ENCODE assay signal across 13 mouse cellular contexts in the genomic region with DNA sequence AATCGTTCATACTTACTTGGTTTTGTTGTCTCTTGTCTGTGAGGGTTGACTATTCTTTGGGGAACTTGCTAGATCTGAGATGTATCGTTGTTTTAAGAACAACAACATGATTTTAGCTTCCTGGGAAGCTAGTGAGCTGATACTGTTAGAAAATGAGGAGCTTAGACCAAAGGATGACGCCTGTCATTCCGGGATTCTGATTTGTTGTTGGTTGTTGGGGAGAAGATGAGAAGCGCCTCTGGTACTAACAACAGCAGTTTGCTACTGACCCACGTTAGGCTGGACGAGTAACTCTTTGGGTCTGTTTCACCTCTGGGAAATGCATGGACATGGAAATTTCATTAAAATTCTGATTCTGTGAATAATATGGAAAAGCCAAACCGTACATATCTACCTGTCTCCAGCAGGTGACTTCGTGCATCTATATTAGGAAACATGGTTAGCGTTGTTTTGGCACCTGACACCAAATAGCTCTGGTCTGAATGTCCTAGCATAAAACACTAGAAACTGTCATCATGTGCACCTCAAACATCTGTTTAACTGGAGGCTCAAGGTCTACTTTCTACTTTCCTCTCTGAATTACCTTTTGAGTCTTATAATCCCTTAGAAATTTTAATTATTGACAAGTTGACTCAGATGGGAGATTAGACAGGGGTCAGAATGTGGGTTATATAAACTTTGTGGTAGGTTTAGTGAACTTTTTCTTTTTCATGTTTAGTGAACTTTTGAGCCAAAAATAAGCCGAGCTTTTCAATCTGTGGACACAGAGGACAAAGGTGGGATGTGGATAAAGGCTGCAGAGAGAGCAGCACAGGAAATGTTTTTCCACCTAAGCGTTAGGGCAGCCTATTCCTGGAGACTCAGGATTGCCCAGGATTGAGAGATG. TPM values are rescaled to one million over a fixed set of nuclear protein-coding genes. Genes with fewer than 3 reads are reported as not detected.
DNase-seq lines count a peak whose midpoint lies in the region; ATAC-seq and TF ChIP-seq lines count a peak whose summit lies in the region.
"Had no signal": no experiment of that assay in that cellular context is flagged by ENCODE, and none has a peak within 500 bp of the region (broad histone marks: within the 10 kb centered on the region; RNA-seq: fewer than 3 reads in every experiment).

No protein-coding gene starts in this region.

- no peak overlapping the region for H3K4me3 ChIP-seq in kidney, postnatal 0 days (replicated peaks; ENCODE audit: low read depth, low read length)
- peak overlapping the region; percentile 48 for H3K4me3 ChIP-seq in forebrain, embryonic 15.5 days
- peak overlapping the region; percentile 87 for H3K4me3 ChIP-seq in hindbrain, embryonic 14.5 days (replicated peaks; ENCODE audit: low read length)
- no peak overlapping the region; the same call in 1 of the 2 replicates for H3K4me3 ChIP-seq in neural tube, embryonic 12.5 days
- H3K4me3 ChIP-seq: intestine, embryonic 15.5 days; liver, embryonic 13.5 days had no signal

- no peak for DNase-seq in kidney, postnatal 0 days (ENCODE audit: low spot score)
- no peak for DNase-seq in kidney, postnatal 10 days
- DNase-seq in hindbrain, embryonic 14.5 days (ENCODE audit: low spot score) = no peak
- DNase-seq in thymus, adult 18-20 months = no peak
- no peak for DNase-seq in ovary, postnatal 10 days (ENCODE audit: low spot score)
- DNase-seq: adrenal gland, postnatal 25 days; liver, embryonic 13.5 days; thymus, adult 2 months had no signal

- WGBS in kidney, postnatal 0 days = 79% methylated on average over 12 of the region's 12 CpGs
- 77% methylated on average over 12 of the region's 12 CpGs for whole genome bisulfite sequencing in forebrain, embryonic 15.5 days
- whole genome bisulfite sequencing in hindbrain, embryonic 14.5 days = 75% methylated on average over 12 of the region's 12 CpGs
- WGBS in neural tube, embryonic 12.5 days = 84% methylated on average over 12 of the region's 12 CpGs

- no peaks in the 10 kb centered on the region for H3K4me1 ChIP-seq in kidney, postnatal 0 days (replicated peaks; ENCODE audit: insufficient read depth, low read length)
- peaks cover 63% of the 10 kb centered on the region for H3K4me1 ChIP-seq in forebrain, embryonic 15.5 days
- H3K4me1 ChIP-seq in hindbrain, embryonic 14.5 days (replicated peaks; ENCODE audit: control insufficient read depth, insufficient read depth, low read length) = peaks cover 33% of the 10 kb centered on the region
- peaks cover 23% of the 10 kb centered on the region for H3K4me1 ChIP-seq in neural tube, embryonic 12.5 days
- H3K4me1 ChIP-seq: liver, embryonic 13.5 days had no signal

- H3K4me2 ChIP-seq in kidney, postnatal 0 days (ENCODE audit: low read length) = peak overlapping the region; percentile 47; the same call in 1 of the 2 replicates
- H3K4me2 ChIP-seq in forebrain, embryonic 15.5 days (replicated peaks) = peak overlapping the region; percentile 58
- peak overlapping the region; percentile 65 for H3K4me2 ChIP-seq in hindbrain, embryonic 14.5 days (replicated peaks)
- H3K4me2 ChIP-seq in neural tube, embryonic 12.5 days (replicated peaks) = peak overlapping the region; percentile 55
- H3K4me2 ChIP-seq: intestine, embryonic 15.5 days; liver, embryonic 13.5 days had no signal

- no peak for ATAC-seq in kidney, postnatal 0 days (replicated peaks; ENCODE audit: low FRiP score, low read depth)
- no peak for ATAC-seq in forebrain, embryonic 15.5 days (replicated peaks)
- no peak for ATAC-seq in hindbrain, embryonic 14.5 days (ENCODE audit: low FRiP score)
- ATAC-seq in neural tube, embryonic 12.5 days (ENCODE audit: low FRiP score, low read depth) = no peak
- ATAC-seq: CD4-positive, CD25-positive, alpha-beta regulatory T cell, adult 4 months; intestine, embryonic 15.5 days; lung, postnatal 0 days had no signal

- H3K27me3 ChIP-seq in kidney, postnatal 0 days (ENCODE audit: insufficient read depth, low read length) = no peaks in the 10 kb centered on the region
- H3K27me3 ChIP-seq in forebrain, embryonic 15.5 days = no peaks in the 10 kb centered on the region
- H3K27me3 ChIP-seq in hindbrain, embryonic 14.5 days (ENCODE audit: control insufficient read depth, insufficient read depth, low read length) = no peaks in the 10 kb centered on the region
- H3K27me3 ChIP-seq in neural tube, embryonic 12.5 days (replicated peaks) = no peaks in the 10 kb centered on the region; the same call in 1 of the 2 replicates

- no peak overlapping the region for H3K9ac ChIP-seq in kidney, postnatal 0 days (ENCODE audit: low read depth, low read length)
- H3K9ac ChIP-seq in forebrain, embryonic 15.5 days (replicated peaks) = peak overlapping the region; percentile 43; the same call in 1 of the 2 replicates
- peak overlapping the region; percentile 60 for H3K9ac ChIP-seq in hindbrain, embryonic 14.5 days
- no peak overlapping the region for H3K9ac ChIP-seq in neural tube, embryonic 12.5 days
- H3K9ac ChIP-seq: intestine, embryonic 15.5 days; liver, embryonic 13.5 days had no signal

- H3K9me3 ChIP-seq in kidney, postnatal 0 days (replicated peaks; ENCODE audit: low read length) = no peaks in the 10 kb centered on the region
- no peaks in the 10 kb centered on the region for H3K9me3 ChIP-seq in forebrain, embryonic 15.5 days
- no peaks in the 10 kb centered on the region for H3K9me3 ChIP-seq in hindbrain, embryonic 14.5 days (ENCODE audit: control insufficient read depth, low read length)
- H3K9me3 ChIP-seq in neural tube, embryonic 12.5 days = no peaks in the 10 kb centered on the region
- H3K9me3 ChIP-seq: intestine, embryonic 15.5 days; liver, embryonic 13.5 days had no signal

- H3K36me3 ChIP-seq in kidney, postnatal 0 days (ENCODE audit: insufficient read depth, low read length) = no peaks in the 10 kb centered on the region
- no peaks in the 10 kb centered on the region for H3K36me3 ChIP-seq in forebrain, embryonic 15.5 days
- H3K36me3 ChIP-seq in hindbrain, embryonic 14.5 days (replicated peaks; ENCODE audit: control insufficient read depth, insufficient read depth) = no peaks in the 10 kb centered on the region
- H3K36me3 ChIP-seq in neural tube, embryonic 12.5 days = no peaks in the 10 kb centered on the region
- H3K36me3 ChIP-seq: intestine, embryonic 15.5 days; liver, embryonic 13.5 days had no signal

- no peak for TF ChIP-seq CTCF in kidney, postnatal 0 days (IDR thresholded peaks at IDR 0.05; ENCODE audit: low read depth)

- no peak overlapping the region for H3K27ac ChIP-seq in kidney, postnatal 0 days
- peak overlapping the region; percentile 81 for H3K27ac ChIP-seq in forebrain, embryonic 15.5 days (replicated peaks)
- H3K27ac ChIP-seq in hindbrain, embryonic 14.5 days = no peak overlapping the region
- H3K27ac ChIP-seq in neural tube, embryonic 12.5 days = no peak overlapping the region
- H3K27ac ChIP-seq: intestine, embryonic 15.5 days; liver, embryonic 13.5 days had no signal

RNA-seq across cellular contexts. Expression of gene Tmem178, which starts 2.9 kb away (rescaled TPM):
- 41.8 and 46.0 TPM in 2 replicates for polyA plus RNA-seq in kidney, postnatal 0 days (2015; fragmentation: Nextera tagmentation; extraction: Ambion mirVana)
- 43.7 and 46.3 TPM in 2 replicates for polyA plus RNA-seq in forebrain, embryonic 15.5 days (2015; fragmentation: Nextera tagmentation; extraction: Ambion mirVana)
- 33.9 and 34.2 TPM in 2 replicates for polyA plus RNA-seq in hindbrain, embryonic 14.5 days (2014; fragmentation: Nextera tagmentation; extraction: Ambion mirVana)
- 30.7 and 32.0 TPM in 2 replicates for polyA plus RNA-seq in neural tube, embryonic 12.5 days (2016; fragmentation: Nextera tagmentation; extraction: Ambion mirVana)
- polyA plus RNA-seq: CD4-positive, CD25-positive, alpha-beta regulatory T cell, adult 4 months had no signal

Comparison
In these comparisons a context has a peak if more than half of its experiments do, and no peak if none do; other contexts are left out.
1. H3K4me3 ChIP-seq: peak in forebrain, embryonic 15.5 days (single experiment) and hindbrain, embryonic 14.5 days (single experiment); none in kidney, postnatal 0 days (single experiment) and neural tube, embryonic 12.5 days (single experiment).
2. H3K9ac ChIP-seq: peak in forebrain, embryonic 15.5 days (single experiment) and hindbrain, embryonic 14.5 days (single experiment); none in kidney, postnatal 0 days (single experiment) and neural tube, embryonic 12.5 days (single experiment).
3. Peak in every context shown above with its lines, with median percentiles within 50 percentile points of each other: H3K4me2 ChIP-seq.